Mouse (Mus musculus): ENCODE measurements around the gene Cldn10.

DNA sequence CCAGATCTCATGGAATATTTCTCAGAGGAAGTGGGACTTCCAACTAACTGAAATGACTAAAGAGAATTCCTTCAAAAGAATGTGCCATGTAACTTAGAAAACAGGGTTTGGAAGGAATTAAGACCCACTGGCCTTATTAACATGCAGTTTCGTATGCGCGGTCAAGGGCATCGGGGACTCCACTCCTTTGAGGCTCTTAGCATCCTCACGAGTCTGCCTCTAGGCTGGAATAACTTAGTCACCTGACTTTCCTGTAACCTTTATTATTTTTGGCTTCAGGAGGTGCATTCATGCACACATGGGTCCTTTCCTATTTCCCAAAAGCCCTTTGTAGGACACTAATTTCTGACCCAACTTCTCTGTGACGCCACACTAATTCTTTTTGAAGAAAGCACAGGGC is 45.5 kb downstream of the Cldn10 start:
- TF ChIP-seq EP300 (optimal IDR thresholded peaks at IDR 0.05) (no peak), CTCF (IDR thresholded peaks at IDR 0.05; ENCODE audit: low read depth) (no peak)

All from stomach, postnatal 0 days (tissue).